Mouse (Mus musculus) stomach, postnatal 0 days (tissue): ENCODE results near the gene Ddb1.

ENCODE experiments used
- CTCF ChIP-seq: IDR thresholded peaks from 2 replicates; pipeline ENCODE4 v1.5.1; 2016; ENCODE audit warnings: antibody characterized with exemption, low read depth, mild to moderate bottlenecking, moderate library complexity
- EP300 ChIP-seq: optimal IDR thresholded peaks from 2 replicates; pipeline ENCODE3; 2016; ENCODE audit warnings: antibody characterized with exemption

GRCm38 (mm10) chr19:10640589-10641378 lies 35.7 kb downstream of the Ddb1 start:
- TF ChIP-seq CTCF, result no peak
- TF ChIP-seq EP300, result no peak
